Mouse (Mus musculus): ENCODE data around the gene Sparc. TPM values are rescaled to one million over a fixed set of nuclear protein-coding genes. Genes with fewer than 3 reads are reported as not detected.

Sparc gene
- polyA plus RNA-seq (2012; rRNA removed), result 1,741 and 2,064 TPM in 2 replicates
- 2,065 and 2,257 TPM in 2 replicates for polyA plus RNA-seq (2014; fragmentation: Nextera tagmentation; extraction: Ambion mirVana)

DNA sequence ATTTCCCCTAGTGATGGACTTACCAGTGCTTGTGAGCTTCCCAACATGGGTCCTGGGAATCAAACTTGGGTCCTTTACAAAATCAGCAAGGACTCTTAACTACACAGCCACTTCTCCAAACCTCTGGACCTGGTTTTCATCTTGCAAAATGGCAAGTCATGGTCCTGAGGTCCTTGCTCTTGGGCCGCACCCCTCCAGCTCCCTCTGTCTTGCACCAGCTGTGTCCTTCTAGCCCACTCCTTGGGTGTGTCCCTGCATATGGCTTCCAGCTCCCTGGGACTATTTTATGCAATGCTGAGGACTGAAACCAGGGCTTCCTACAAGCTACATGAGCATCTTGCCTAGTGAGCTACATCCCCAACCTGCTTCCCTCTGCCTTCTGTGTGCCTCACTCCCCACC is at the start of gene Sparc:
TSS of gene Sparc (minus strand) at position 206 of the 400 bp plus-strand sequence.
- peaks cover 27% of the 10 kb centered on the region for H3K4me1 ChIP-seq (ENCODE audit: control insufficient read depth, insufficient read depth, low read length)
- H3K9me3 ChIP-seq (ENCODE audit: control insufficient read depth, low read length), result no peaks in the 10 kb centered on the region
- no peaks in the 10 kb centered on the region for H3K27me3 ChIP-seq (ENCODE audit: control insufficient read depth, insufficient read depth, low read length)
- H3K36me3 ChIP-seq (ENCODE audit: control insufficient read depth, insufficient read depth, low read length), result no peaks in the 10 kb centered on the region
- H3K4me3 ChIP-seq (replicated peaks; ENCODE audit: low read length), result no peak within 1 kb of the TSS
- peak within 1 kb of the TSS; percentile 8; the same call in 1 of the 2 replicates for H3K27ac ChIP-seq (replicated peaks; ENCODE audit: low read depth, low read length)
- H3K4me2 ChIP-seq (replicated peaks; ENCODE audit: low read depth, low read length, severe bottlenecking), result no peak within 1 kb of the TSS
- WGBS, result 100% methylated on average over 1 of the region's 1 CpGs
- DNase-seq (ENCODE audit: low spot score) (no peak), ATAC-seq (ENCODE audit: low FRiP score, low read depth) (no peak)
- no peak for TF ChIP-seq POLR2A (IDR thresholded peaks at IDR 0.05; ENCODE audit: borderline replicate concordance, extremely low read depth, insufficient read depth, insufficient read length)
- no peak within 1 kb of the TSS for H3K9ac ChIP-seq (ENCODE audit: low read depth, low read length, severe bottlenecking)

GRCm38 (mm10) chr11:55471467-55471866 is 48.5 kb upstream of the Sparc start:
- Histone ChIP-seq H3K36me3 (ENCODE audit: control insufficient read depth, insufficient read depth, low read length) (peaks cover 12% of the 10 kb centered on the region; the same call in 1 of the 2 replicates), H3K4me3 (replicated peaks; ENCODE audit: low read length) (peak overlapping the region; percentile 99), H3K4me1 (ENCODE audit: control insufficient read depth, insufficient read depth, low read length) (peaks cover 14% of the 10 kb centered on the region), H3K27ac (replicated peaks; ENCODE audit: low read depth, low read length) (no peak overlapping the region), H3K27me3 (ENCODE audit: control insufficient read depth, insufficient read depth, low read length) (no peaks in the 10 kb centered on the region), H3K9ac (ENCODE audit: low read depth, low read length, severe bottlenecking) (no peak overlapping the region), H3K9me3 (ENCODE audit: control insufficient read depth, low read length) (no peaks in the 10 kb centered on the region), H3K4me2 (replicated peaks; ENCODE audit: low read depth, low read length, severe bottlenecking) (peak overlapping the region; percentile 69)
- WGBS, result 94% methylated on average over 7 of the region's 7 CpGs
- TF ChIP-seq POLR2A (IDR thresholded peaks at IDR 0.05; ENCODE audit: borderline replicate concordance, extremely low read depth, insufficient read depth, insufficient read length), result no peak
- DNase-seq (ENCODE audit: low spot score), result no peak
- no peak for ATAC-seq (ENCODE audit: low FRiP score, low read depth)

DNA sequence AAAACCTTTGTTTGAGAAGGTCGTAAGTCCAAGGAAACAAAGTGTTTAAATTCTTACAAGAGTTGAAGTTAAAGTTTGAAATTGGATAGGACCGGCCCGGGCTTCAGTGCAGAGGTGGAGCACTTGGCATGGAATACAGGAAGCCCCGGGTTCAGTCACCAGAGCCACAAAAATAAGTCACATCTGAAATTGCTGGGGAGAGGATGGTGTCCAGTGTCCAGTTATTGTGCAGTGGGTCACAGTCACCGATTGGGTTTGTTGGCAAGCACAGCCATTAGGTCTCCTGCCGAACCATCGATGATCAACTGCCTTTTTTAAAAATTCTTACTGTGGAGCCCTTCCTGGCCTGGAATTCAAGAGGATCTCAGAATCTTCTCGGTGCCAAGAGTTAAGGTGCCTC is 47.8 kb upstream of the Sparc start:
- H3K27ac ChIP-seq (replicated peaks; ENCODE audit: low read depth, low read length), result no peak overlapping the region
- no peaks in the 10 kb centered on the region for H3K27me3 ChIP-seq (ENCODE audit: control insufficient read depth, insufficient read depth, low read length)
- DNase-seq (ENCODE audit: low spot score), result no peak
- peak overlapping the region; percentile 96 for H3K9ac ChIP-seq (ENCODE audit: low read depth, low read length, severe bottlenecking)
- no peak for ATAC-seq (ENCODE audit: low FRiP score, low read depth)
- 47% methylated on average over 8 of the region's 8 CpGs for WGBS
- H3K36me3 ChIP-seq (ENCODE audit: control insufficient read depth, insufficient read depth, low read length), result peaks cover 10% of the 10 kb centered on the region; the same call in 1 of the 2 replicates
- H3K4me2 ChIP-seq (replicated peaks; ENCODE audit: low read depth, low read length, severe bottlenecking), result peak overlapping the region; percentile 69
- TF ChIP-seq POLR2A (IDR thresholded peaks at IDR 0.05; ENCODE audit: borderline replicate concordance, extremely low read depth, insufficient read depth, insufficient read length), result no peak
- peak overlapping the region; percentile 99 for H3K4me3 ChIP-seq (replicated peaks; ENCODE audit: low read length)
- H3K4me1 ChIP-seq (ENCODE audit: control insufficient read depth, insufficient read depth, low read length), result peaks cover 14% of the 10 kb centered on the region
- no peaks in the 10 kb centered on the region for H3K9me3 ChIP-seq (ENCODE audit: control insufficient read depth, low read length)

- Histone ChIP-seq H3K36me3 (ENCODE audit: control insufficient read depth, insufficient read depth, low read length) (peaks cover 9% of the 10 kb centered on the region; the same call in 1 of the 2 replicates), H3K27me3 (ENCODE audit: control insufficient read depth, insufficient read depth, low read length) (no peaks in the 10 kb centered on the region), H3K4me1 (ENCODE audit: control insufficient read depth, insufficient read depth, low read length) (peaks cover 14% of the 10 kb centered on the region), H3K4me2 (replicated peaks; ENCODE audit: low read depth, low read length, severe bottlenecking) (peak overlapping the region; percentile 69), H3K9me3 (ENCODE audit: control insufficient read depth, low read length) (no peaks in the 10 kb centered on the region), H3K4me3 (replicated peaks; ENCODE audit: low read length) (peak overlapping the region; percentile 99), H3K27ac (replicated peaks; ENCODE audit: low read depth, low read length) (peak overlapping the region; percentile 84), H3K9ac (ENCODE audit: low read depth, low read length, severe bottlenecking) (peak overlapping the region; percentile 96)
- 0 out of 2 replicates have a peak, but pooled peaks have one; percentile 1 for ATAC-seq (ENCODE audit: low FRiP score, low read depth)
- TF ChIP-seq POLR2A (IDR thresholded peaks at IDR 0.05; ENCODE audit: borderline replicate concordance, extremely low read depth, insufficient read depth, insufficient read length), result no peak
- no peak for DNase-seq (ENCODE audit: low spot score)
- WGBS, result under 1% methylated on average over 37 of the region's 46 CpGs
Measured at GRCm38 (mm10) chr11:55469923-55470691, 47.1 kb upstream of the Sparc start.

DNA sequence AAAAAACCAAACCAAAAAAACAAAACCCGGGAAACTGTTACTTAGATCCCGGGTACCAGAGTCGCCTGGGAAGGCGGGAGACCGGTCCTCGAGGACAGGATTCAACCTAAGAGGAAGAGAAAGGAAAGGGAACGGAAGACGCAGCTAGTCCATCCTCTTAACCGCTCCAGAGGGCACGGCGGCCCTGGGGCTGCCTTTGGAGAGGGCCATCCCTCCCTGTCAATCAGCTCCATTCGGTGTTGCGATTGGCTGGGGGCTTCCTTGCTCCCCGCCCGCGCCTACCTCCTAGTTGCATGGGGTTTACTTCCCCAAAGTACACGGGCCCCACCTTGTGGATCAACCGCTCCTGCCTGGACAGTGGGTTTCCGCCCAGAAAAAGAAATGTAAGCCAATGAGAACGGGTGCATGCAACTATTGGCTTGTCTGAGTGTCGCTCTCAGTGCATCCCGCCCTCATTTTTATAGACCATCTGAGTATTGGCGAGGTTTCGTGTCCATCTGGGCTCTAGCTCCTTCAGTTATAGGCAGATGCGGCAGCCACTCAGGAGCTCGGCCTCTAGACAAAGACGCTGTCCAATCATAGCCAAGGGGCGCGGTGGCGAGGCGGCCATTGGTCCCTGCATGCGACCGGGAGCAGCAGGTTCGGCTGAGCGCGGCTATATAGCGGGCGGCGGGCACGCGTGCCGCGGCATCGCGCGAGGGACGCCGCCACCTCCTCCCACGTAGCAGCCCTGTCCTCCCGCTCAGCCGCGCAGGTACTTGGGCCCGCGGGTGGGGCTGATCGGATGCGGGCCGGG is 46.3 kb upstream of the Sparc start, which contains the start of gene G3bp1:
TSS of gene G3bp1 (plus strand) at position 638 of the 796 bp plus-strand sequence.
- Histone ChIP-seq H3K4me2 (replicated peaks; ENCODE audit: low read depth, low read length, severe bottlenecking) (peak within 1 kb of the TSS; percentile 72), H3K9me3 (ENCODE audit: control insufficient read depth, low read length) (no peaks in the 10 kb centered on the region), H3K27me3 (ENCODE audit: control insufficient read depth, insufficient read depth, low read length) (no peaks in the 10 kb centered on the region), H3K4me3 (replicated peaks; ENCODE audit: low read length) (peak within 1 kb of the TSS; percentile 99), H3K27ac (replicated peaks; ENCODE audit: low read depth, low read length) (peak within 1 kb of the TSS; percentile 86), H3K9ac (ENCODE audit: low read depth, low read length, severe bottlenecking) (peak within 1 kb of the TSS; percentile 96), H3K36me3 (ENCODE audit: control insufficient read depth, insufficient read depth, low read length) (peaks cover 9% of the 10 kb centered on the region; the same call in 1 of the 2 replicates), H3K4me1 (ENCODE audit: control insufficient read depth, insufficient read depth, low read length) (peaks cover 14% of the 10 kb centered on the region)
- ATAC-seq (ENCODE audit: low FRiP score, low read depth) (peak; percentile 96), DNase-seq (ENCODE audit: low spot score) (peak; percentile 100)
- TF ChIP-seq POLR2A (IDR thresholded peaks at IDR 0.05; ENCODE audit: borderline replicate concordance, extremely low read depth, insufficient read depth, insufficient read length), result peak; percentile 99
- 0% methylated on average over 37 of the region's 57 CpGs for WGBS
